Mouse (Mus musculus) mouse embryonic stem cell (cell line): ENCODE measurements at regions not wholly inside any gene's neighbourhood (a gene's known extent, or its start where the extent isn't known, plus 50 kb on each side); places are given as distances from the start of the nearest gene placed in this dataset.

Source experiments
- in situ Hi-C, 2 experiments: fragments of 300-500 bp; cut with MboI; formaldehyde crosslinking; loops; 1 replicate in 1 of 2; 3 replicates in 1 of 2; pipeline ENCODE4 v1.14.3; 2019 to 2020; ENCODE audit warnings: low sequenced_read_pairs in 2 of 2, low pct_unique_long_range_greater_than_20kb in 1 of 2, mixed read lengths in 1 of 2; ENCODE audit not compliant: unreplicated experiment in 1 of 2

GRCm38 (mm10) chr13:102573286-102573921, 120.0 kb upstream of the Cd180 start:
- in situ Hi-C loops, result no loop called here

GRCm38 (mm10) chr13:102576871-102577662, 116.3 kb upstream of the Cd180 start:
- in situ Hi-C loops, result no loop called here

GRCm38 (mm10) chr13:102578811-102579210, 114.5 kb upstream of the Cd180 start:
- in situ Hi-C loops, result no loop called here

- in situ Hi-C loops, result no loop called here
Observed at GRCm38 (mm10) chr13:102579638-102580037, 113.7 kb upstream of the Cd180 start.

GRCm38 (mm10) chr13:102583984-102584645, 109.2 kb upstream of the Cd180 start:
- in situ Hi-C loops, result no loop called here

GRCm38 (mm10) chr13:102586215-102586614, 107.1 kb upstream of the Cd180 start:
- in situ Hi-C loops, result no loop called here

GRCm38 (mm10) chr13:102589680-102590435, 103.5 kb upstream of the Cd180 start:
- in situ Hi-C loops, result no loop called here

- in situ Hi-C loops, result no loop called here
Observed at GRCm38 (mm10) chr13:102591803-102592537, 101.4 kb upstream of the Cd180 start.

GRCm38 (mm10) chr13:102593405-102594200, 99.8 kb upstream of the Cd180 start:
- in situ Hi-C loops, result no loop called here

GRCm38 (mm10) chr13:102594201-102594600, 99.2 kb upstream of the Cd180 start:
- in situ Hi-C loops, result no loop called here

GRCm38 (mm10) chr13:102595602-102596001, 97.8 kb upstream of the Cd180 start:
- in situ Hi-C loops, result no loop called here

GRCm38 (mm10) chr13:102596101-102596500, 97.3 kb upstream of the Cd180 start:
- in situ Hi-C loops, result no loop called here

- in situ Hi-C loops, result no loop called here
Observed at GRCm38 (mm10) chr13:102598181-102598580, 95.2 kb upstream of the Cd180 start.

- in situ Hi-C loops, result no loop called here
Observed at GRCm38 (mm10) chr13:102599602-102600001, 93.8 kb upstream of the Cd180 start.

- in situ Hi-C loops, result no loop called here
Observed at GRCm38 (mm10) chr13:102600026-102600425, 93.3 kb upstream of the Cd180 start.

- in situ Hi-C loops, result no loop called here
Observed at GRCm38 (mm10) chr13:102624461-102624860, 68.9 kb upstream of the Cd180 start.

- in situ Hi-C loops, result loop anchor here in 1 of 2 experiments (25.0 kb wide), 1 partner anchor 913 kb away; no protein-coding TSS in a partner anchor
Observed at GRCm38 (mm10) chr13:102625171-102625835, 68.1 kb upstream of the Cd180 start.
